Mouse (Mus musculus): Measurements from ENCODE around the gene Akt3.

DNA sequence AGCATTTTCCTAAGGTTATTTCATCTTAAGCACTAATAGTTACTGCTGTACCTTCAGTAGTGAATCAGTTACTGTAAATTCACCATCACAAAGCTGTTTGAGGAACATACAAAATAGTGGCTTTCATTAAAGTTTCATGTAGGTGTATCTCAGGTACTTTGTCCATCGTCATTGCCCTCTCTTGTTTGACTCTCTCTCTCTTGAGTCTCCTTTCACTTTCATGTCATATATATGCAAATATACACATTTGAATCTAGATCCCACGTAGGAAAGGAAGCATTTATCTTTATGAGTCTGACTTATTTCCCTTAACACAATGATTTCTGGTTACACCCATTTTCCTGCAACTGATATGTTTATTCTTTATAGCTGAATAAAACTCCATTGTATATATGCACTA lies 4.9 kb upstream of the Akt3 start:
- TF ChIP-seq GATA1 (IDR thresholded peaks at IDR 0.05; ENCODE audit: borderline replicate concordance, low read length) (no peak), FLI1 (IDR thresholded peaks at IDR 0.05; ENCODE audit: low read length) (no peak)
